Mouse (Mus musculus) MEL (cell line): ENCODE results near the gene Cdk14.

ENCODE experiments used
- CTCF ChIP-seq, 3 experiments: IDR thresholded peaks in 2 of 3; conservative IDR thresholded peaks in 1 of 3; 2 replicates each; pipeline ENCODE4 v1.5.1; 2011 to 2012; ENCODE audit warnings: low read length in 3 of 3, low read depth in 2 of 3, mild to moderate bottlenecking in 2 of 3, improper control_type of control experiment in 1 of 3, inconsistent platforms in 1 of 3, mixed read lengths in 1 of 3, moderate library complexity in 1 of 3; ENCODE audit not compliant: control insufficient read depth in 1 of 3, insufficient read depth in 1 of 3, poor library complexity in 1 of 3, severe bottlenecking in 1 of 3
- EP300 ChIP-seq, 2 experiments: IDR thresholded peaks; 2 replicates each; pipeline ENCODE4 v1.6.1; 2011; ENCODE audit warnings: improper control_type of control experiment in 2 of 2, low read length in 2 of 2, low read depth in 1 of 2, mild to moderate bottlenecking in 1 of 2
- MXI1 ChIP-seq: IDR thresholded peaks from 2 replicates; pipeline ENCODE4 v1.6.1; 2011; ENCODE audit warnings: mild to moderate bottlenecking, low read depth, low read length, improper control_type of control experiment
- MYC ChIP-seq: IDR thresholded peaks from 2 replicates; pipeline ENCODE4 v1.6.1; 2011; ENCODE audit warnings: low read depth, mild to moderate bottlenecking, low read length, improper control_type of control experiment, moderate library complexity
- POLR2A ChIP-seq, 2 experiments: IDR thresholded peaks; 2 replicates each; pipeline ENCODE4 v1.6.1; 2011 to 2012; ENCODE audit warnings: low read length in 2 of 2, mild to moderate bottlenecking in 2 of 2, control low read depth in 1 of 2, improper control_type of control experiment in 1 of 2, low read depth in 1 of 2, moderate library complexity in 1 of 2; ENCODE audit not compliant: control insufficient read depth in 1 of 2, insufficient read depth in 1 of 2, poor library complexity in 1 of 2
- SIN3A ChIP-seq: IDR thresholded peaks from 2 replicates; pipeline ENCODE4 v1.6.1; 2012; ENCODE audit warnings: low read length, improper control_type of control experiment, inconsistent platforms
- USF2 ChIP-seq, 2 experiments: IDR thresholded peaks; 2 replicates each; pipeline ENCODE4 v1.6.1; 2011 to 2012; ENCODE audit warnings: improper control_type of control experiment in 2 of 2, low read length in 2 of 2, borderline replicate concordance in 1 of 2, inconsistent platforms in 1 of 2, low read depth in 1 of 2, mild to moderate bottlenecking in 1 of 2; ENCODE audit not compliant: insufficient read depth in 1 of 2

GRCm38 (mm10) chr5:5341611-5342010, 78.5 kb downstream of the Cdk14 start:
- TF ChIP-seq USF2 (IDR thresholded peaks at IDR 0.05; ENCODE audit: borderline replicate concordance in 1 of 2, insufficient read depth in 1 of 2, low read depth in 1 of 2, low read length in 2 of 2) (no peak), POLR2A (IDR thresholded peaks at IDR 0.05; ENCODE audit: control insufficient read depth in 1 of 2, insufficient read depth in 1 of 2, low read depth in 1 of 2, low read length in 2 of 2, poor library complexity in 1 of 2) (no peak), MXI1 (no peak), EP300 (IDR thresholded peaks at IDR 0.05; ENCODE audit: low read depth in 1 of 2, low read length in 2 of 2) (no peak), MYC (no peak), CTCF (IDR thresholded peaks at IDR 0.05 in 2 of 3, conservative IDR thresholded peaks at IDR 0.05 in 1 of 3; ENCODE audit: control insufficient read depth in 1 of 3, insufficient read depth in 1 of 3, low read depth in 2 of 3, low read length in 3 of 3, poor library complexity in 1 of 3, severe bottlenecking in 1 of 3) (no peak), SIN3A (no peak)
